Mouse (Mus musculus) neutrophil, adult 5-6 weeks (primary cell): ENCODE data around the gene Pdhx. TPM values are rescaled to one million over a fixed set of nuclear protein-coding genes. Genes with fewer than 3 reads are reported as not detected.
A peak's percentile ranks its signal among the peaks of the same experiment; 100 is the strongest.

ENCODE experiments used
- ATAC-seq: fragments of 151-379, 151-347 bp; 2 replicates; pipeline ENCODE4 v1.8.0; 2017; ENCODE audit warnings: mild to moderate bottlenecking, moderate TSS enrichment; ENCODE audit not compliant: insufficient number of reproducible peaks, poor library complexity, low FRiP score, severe bottlenecking; ENCODE audit errors: extremely low read depth
- total RNA-seq: library from RNA; stranded (forward); fragments of 200-1000 nt; gene quantifications from 2 replicates; pipeline ENCODE4 v1.2.3, GENCODE M21; 2017

The Pdhx gene
- total RNA-seq, 1 experiment from 2014 or later = 13.6 TPM

- no peak for ATAC-seq
Measured at GRCm38 (mm10) chr2:103066683-103067551, 6.4 kb downstream of the Pdhx start.

GRCm38 (mm10) chr2:103062865-103063264 lies 10.4 kb downstream of the Pdhx start:
- ATAC-seq = peak; percentile 79

- ATAC-seq = no peak
Measured at GRCm38 (mm10) chr2:103058266-103058665, 15.0 kb downstream of the Pdhx start.

- ATAC-seq = no peak
Measured at GRCm38 (mm10) chr2:103055820-103056219, 17.5 kb downstream of the Pdhx start.

- peak; percentile 70 for ATAC-seq
Measured at GRCm38 (mm10) chr2:103051937-103052893, 21.1 kb downstream of the Pdhx start.

GRCm38 (mm10) chr2:103045286-103045685 lies 28.0 kb downstream of the Pdhx start:
- ATAC-seq = no peak

GRCm38 (mm10) chr2:103040896-103041295 lies 32.4 kb downstream of the Pdhx start:
- ATAC-seq = no peak

DNA sequence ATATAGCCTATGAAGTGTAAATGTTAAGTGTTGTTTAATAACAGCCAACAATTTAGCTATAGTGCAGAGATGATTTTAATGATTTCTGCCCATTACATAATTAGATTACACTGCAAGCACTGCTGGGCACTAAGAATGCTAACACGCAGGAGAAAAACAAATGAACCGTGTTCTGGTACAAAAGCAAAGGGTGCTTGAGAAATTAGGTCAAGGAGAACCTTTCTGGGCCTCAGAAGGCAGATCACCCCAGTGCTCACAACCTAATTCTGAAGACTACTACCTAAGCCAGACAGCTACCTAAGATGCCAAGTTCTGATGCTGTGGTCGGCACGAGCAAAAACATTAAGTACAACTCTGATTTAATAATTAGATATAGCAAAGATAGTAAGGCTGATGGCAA lies 35.5 kb downstream of the Pdhx start:
- ATAC-seq = no peak

GRCm38 (mm10) chr2:103022728-103023127 lies 50.6 kb downstream of the Pdhx start:
- ATAC-seq = no peak

DNA sequence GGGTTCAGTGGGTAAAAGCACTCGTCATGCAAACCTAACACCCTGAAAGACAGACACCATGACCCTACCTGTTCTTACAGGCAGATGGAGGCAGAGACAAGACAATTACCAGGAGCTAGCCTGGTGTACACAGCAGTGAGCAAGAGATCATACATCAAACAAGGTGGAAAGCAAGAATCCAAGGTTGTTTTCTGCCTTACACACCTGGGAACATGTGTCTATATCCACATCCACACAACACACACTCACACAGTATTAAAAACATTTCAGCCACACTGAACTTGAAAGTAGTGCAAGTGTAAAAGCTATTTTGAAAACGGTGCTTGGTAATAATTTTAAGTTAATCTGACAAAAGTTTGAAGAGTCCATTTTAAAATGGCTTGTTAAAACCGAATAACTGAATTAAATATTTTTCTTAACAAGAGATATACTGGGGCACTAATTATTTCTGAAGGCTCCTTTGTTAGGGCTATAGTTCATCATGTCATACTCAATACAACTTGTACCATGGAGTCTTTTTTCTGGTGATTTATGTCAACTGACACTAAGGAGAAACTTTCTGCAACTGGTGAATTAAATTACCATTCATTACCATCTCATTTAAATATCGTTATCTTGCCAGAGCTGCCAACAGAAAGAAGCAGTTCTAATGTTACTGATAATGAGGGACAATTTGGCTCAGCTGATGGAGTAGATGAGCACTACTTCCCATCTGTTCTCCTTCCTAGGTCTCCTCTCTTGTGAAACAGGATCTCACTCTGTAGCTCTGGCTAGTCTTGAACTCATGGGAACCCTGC lies 52.9 kb downstream of the Pdhx start:
- no peak for ATAC-seq

GRCm38 (mm10) chr2:103018817-103019494 lies 54.4 kb downstream of the Pdhx start:
- peak; percentile 78 for ATAC-seq

DNA sequence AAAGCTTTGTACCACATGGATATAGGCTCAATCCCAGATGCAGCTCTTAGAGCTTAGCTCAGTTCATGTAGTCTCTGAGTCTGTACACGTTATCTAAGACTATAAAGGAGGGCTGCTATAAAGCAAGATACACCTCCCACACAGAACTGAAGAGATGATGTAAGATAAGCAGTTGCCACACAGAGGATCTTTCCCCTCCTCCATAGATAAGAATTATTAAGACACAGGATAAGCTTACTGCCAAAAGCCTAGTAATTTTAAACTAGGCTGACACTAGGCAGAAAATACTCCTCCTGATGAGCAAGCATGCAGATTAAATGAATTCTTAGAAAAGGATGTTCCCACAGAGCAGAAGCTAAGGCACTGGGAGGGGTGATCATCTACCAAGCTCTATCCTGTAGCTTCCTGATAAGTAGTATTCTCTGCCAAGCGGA lies 55.9 kb downstream of the Pdhx start:
- ATAC-seq = no peak

DNA sequence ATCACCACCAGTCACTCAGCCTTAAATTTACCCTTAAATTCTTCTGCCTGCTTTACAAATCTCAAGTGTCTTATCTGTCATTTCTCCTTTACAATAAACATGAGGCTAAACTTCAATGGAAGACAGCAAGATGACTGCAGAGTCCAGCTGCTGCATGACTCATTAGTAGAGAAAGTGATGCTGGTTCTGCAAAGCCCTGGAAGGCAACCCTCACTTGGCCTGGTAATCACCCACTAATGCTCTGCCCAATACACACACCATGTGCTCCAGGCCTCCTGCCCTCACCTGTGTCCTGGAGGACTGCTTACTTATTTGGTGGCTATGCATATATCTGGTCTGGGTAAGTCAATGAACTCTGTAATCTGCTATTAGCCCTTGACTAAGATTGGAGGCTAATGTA lies 57.2 kb downstream of the Pdhx start:
- no peak for ATAC-seq

GRCm38 (mm10) chr2:103012782-103013575 lies 60.3 kb downstream of the Pdhx start:
- ATAC-seq = no peak

- peak; percentile 19; the same call in 1 of the 2 replicates for ATAC-seq
Measured at GRCm38 (mm10) chr2:103008221-103008620, 65.1 kb downstream of the Pdhx start.

DNA sequence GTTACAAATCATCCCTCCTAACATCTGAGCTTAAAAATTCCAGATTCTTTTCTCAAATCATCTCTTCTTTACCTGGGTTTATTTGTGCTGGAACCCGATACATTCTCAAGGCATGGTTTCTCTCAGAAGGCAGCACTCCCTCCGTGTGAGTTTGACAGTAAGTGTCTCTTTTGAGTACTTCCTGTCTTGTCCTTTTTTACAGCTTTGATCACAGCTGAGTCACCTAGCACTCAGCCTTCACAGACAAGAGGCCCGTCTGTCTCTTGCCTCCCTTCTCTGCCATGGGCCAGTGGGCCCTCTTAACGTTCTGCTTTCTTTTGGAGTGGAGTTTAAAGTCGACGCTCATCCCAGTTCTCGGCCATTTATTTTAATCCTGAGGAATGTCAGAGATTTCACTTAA lies 68.7 kb downstream of the Pdhx start:
- no peak for ATAC-seq

DNA sequence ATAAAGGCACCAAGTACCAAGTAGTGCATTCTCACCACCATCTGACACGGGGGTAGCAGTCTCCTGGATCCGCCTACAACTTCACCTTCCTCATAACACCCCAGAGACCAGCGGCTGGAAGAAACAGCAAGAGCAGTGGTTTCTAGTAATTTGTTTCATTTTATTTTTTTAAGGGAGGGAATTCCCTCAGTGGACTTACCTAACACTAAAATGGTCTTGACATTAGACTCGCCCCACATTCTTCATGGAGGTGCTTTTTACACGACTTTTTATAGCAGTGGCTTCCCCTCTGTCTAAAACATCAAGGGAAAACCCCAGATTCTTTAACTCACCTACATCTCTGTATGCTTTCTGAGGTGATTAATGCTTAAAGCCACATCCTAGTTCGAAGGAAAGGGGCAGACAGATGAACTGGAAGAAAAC lies 74.1 kb downstream of the Pdhx start:
- ATAC-seq = peak; percentile 62

DNA sequence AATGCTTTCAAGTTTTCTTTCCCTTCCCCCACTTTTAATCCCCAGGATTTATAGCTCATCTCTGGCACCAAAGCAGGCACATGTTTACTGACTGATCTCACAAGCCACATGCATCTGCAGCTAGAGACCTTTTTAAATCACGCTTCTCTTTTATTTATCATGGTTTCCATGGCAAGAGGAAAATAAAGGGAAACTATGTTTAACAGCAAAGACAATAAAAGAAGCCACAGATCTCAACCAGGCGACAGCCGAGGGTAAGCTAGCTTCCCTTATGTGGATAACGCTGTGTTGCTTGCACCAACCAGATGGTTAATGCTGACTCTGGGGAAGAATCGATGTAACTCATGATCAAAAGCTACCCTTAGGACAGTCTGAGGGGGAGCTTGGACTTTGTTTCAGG lies 75.0 kb downstream of the Pdhx start:
- ATAC-seq = peak; percentile 8; the same call in 1 of the 2 replicates
